Mouse (Mus musculus) lung, embryonic 16.5 days (tissue): ENCODE measurements around the gene Gm9857. TPM values are rescaled to one million over a fixed set of nuclear protein-coding genes. Genes with fewer than 3 reads are reported as not detected.

Experiments
- ATAC-seq: fragments of 200-750 bp; cut with Nextera tagmentation; 2 replicates; pipeline ENCODE4 v1.8.0; 2017; ENCODE audit warnings: low read depth, mild to moderate bottlenecking, moderate library complexity
- H3K27ac ChIP-seq: fragments of 300-500 bp; sonication (generic); 2 replicates; pipeline ENCODE4 v1.5.1; 2014; ENCODE audit warnings: mild to moderate bottlenecking, control low read depth, low read length
- H3K27me3 ChIP-seq: fragments of 300-500 bp; sonication (generic); 2 replicates; pipeline ENCODE4 v1.6.1; 2014; ENCODE audit warnings: low read depth, low read length, mixed read lengths; ENCODE audit not compliant: control insufficient read depth, insufficient read depth
- H3K36me3 ChIP-seq: fragments of 300-500 bp; sonication (generic); 2 replicates; pipeline ENCODE4 v1.6.1; 2014; ENCODE audit warnings: low read length; ENCODE audit not compliant: control insufficient read depth, insufficient read depth
- H3K4me1 ChIP-seq: fragments of 300-500 bp; sonication (generic); replicated peaks from 2 replicates; pipeline ENCODE4 v1.6.1; 2014; ENCODE audit warnings: low read length, mixed read lengths; ENCODE audit not compliant: control insufficient read depth, insufficient read depth
- H3K4me2 ChIP-seq: fragments of 300-500 bp; sonication (generic); 2 replicates; pipeline ENCODE4 v1.6.1; 2014; ENCODE audit warnings: low read depth, low read length, control low read depth
- H3K4me3 ChIP-seq: fragments of 300-500 bp; sonication (generic); 2 replicates; pipeline ENCODE4 v1.5.1; 2014; ENCODE audit warnings: mild to moderate bottlenecking, low read length, control low read depth
- H3K9ac ChIP-seq: fragments of 300-500 bp; sonication (generic); 2 replicates; pipeline ENCODE4 v1.6.1; 2014; ENCODE audit warnings: low read length, control low read depth
- H3K9me3 ChIP-seq: fragments of 300-500 bp; sonication (generic); 2 replicates; pipeline ENCODE4 v1.6.1; 2016; ENCODE audit warnings: low read length; ENCODE audit not compliant: control insufficient read depth
- WGBS: fragments of 180-500 bp; shearing (Covaris S2); extraction: QIAGEN DNeasy Blood & Tissue Kit; methylation state at CpG from one replicate; pipeline ENCODE4 v1.1.7; 2014; 5-methylcytosine and 5-hydroxymethylcytosine counted together
- polyA plus RNA-seq: library from polyadenylated mRNA; unstranded; fragments of >200 nt; fragmentation: Nextera tagmentation; extraction: Ambion mirVana; gene quantifications from 2 replicates; pipeline ENCODE4 v1.2.1, GENCODE M21; 2015

The Gm9857 gene
- polyA plus RNA-seq, 1 experiment from 2014 or later = not detected

GRCm38 (mm10) chr3:108964361-108965044 lies 24.3 kb upstream of the Gm9857 start:
- Histone ChIP-seq H3K4me1 (peaks cover 11% of the 10 kb centered on the region), H3K4me2 (no peak overlapping the region), H3K27ac (no peak overlapping the region), H3K9me3 (no peaks in the 10 kb centered on the region), H3K4me3 (no peak overlapping the region), H3K27me3 (no peaks in the 10 kb centered on the region), H3K36me3 (no peaks in the 10 kb centered on the region), H3K9ac (no peak overlapping the region)
- WGBS = 68% methylated on average over 7 of the region's 7 CpGs
- ATAC-seq = no peak

- WGBS = 78% methylated on average over 3 of the region's 3 CpGs
- Histone ChIP-seq H3K36me3 (no peaks in the 10 kb centered on the region), H3K4me1 (peaks cover 11% of the 10 kb centered on the region), H3K27me3 (no peaks in the 10 kb centered on the region), H3K4me3 (no peak overlapping the region), H3K9me3 (no peaks in the 10 kb centered on the region), H3K4me2 (no peak overlapping the region), H3K9ac (no peak overlapping the region), H3K27ac (no peak overlapping the region)
- no peak for ATAC-seq
These were observed 23.5 kb upstream of the Gm9857 start for GRCm38 (mm10) chr3:108963776-108964175.

GRCm38 (mm10) chr3:108963278-108963677 lies 23.0 kb upstream of the Gm9857 start:
- Histone ChIP-seq H3K27ac (no peak overlapping the region), H3K4me3 (no peak overlapping the region), H3K9me3 (no peaks in the 10 kb centered on the region), H3K4me2 (no peak overlapping the region), H3K36me3 (no peaks in the 10 kb centered on the region), H3K9ac (no peak overlapping the region), H3K27me3 (no peaks in the 10 kb centered on the region), H3K4me1 (peaks cover 11% of the 10 kb centered on the region)
- 78% methylated on average over 3 of the region's 3 CpGs for WGBS
- ATAC-seq = no peak

- H3K4me2 ChIP-seq = peak overlapping the region; percentile 50
- peak; percentile 32; the same call in 1 of the 2 replicates for ATAC-seq
- H3K36me3 ChIP-seq = no peaks in the 10 kb centered on the region
- no peaks in the 10 kb centered on the region for H3K9me3 ChIP-seq
- H3K9ac ChIP-seq = peak overlapping the region; percentile 6; the same call in 1 of the 2 replicates
- H3K4me1 ChIP-seq = peaks cover 11% of the 10 kb centered on the region
- H3K4me3 ChIP-seq = 0 out of 2 replicates have a peak overlapping the region, but pooled peaks have one; percentile 7
- H3K27ac ChIP-seq = 0 out of 2 replicates have a peak overlapping the region, but pooled peaks have one; percentile 32
- H3K27me3 ChIP-seq = no peaks in the 10 kb centered on the region
- 30% methylated on average over 6 of the region's 6 CpGs for WGBS
These were observed 21.4 kb upstream of the Gm9857 start for GRCm38 (mm10) chr3:108961655-108962054.

GRCm38 (mm10) chr3:108961226-108961625 lies 21.0 kb upstream of the Gm9857 start:
- peak overlapping the region; percentile 50 for H3K4me2 ChIP-seq
- peak overlapping the region; percentile 6; the same call in 1 of the 2 replicates for H3K9ac ChIP-seq
- H3K36me3 ChIP-seq = no peaks in the 10 kb centered on the region
- peak; percentile 89 for ATAC-seq
- H3K9me3 ChIP-seq = no peaks in the 10 kb centered on the region
- H3K4me1 ChIP-seq = peaks cover 11% of the 10 kb centered on the region
- no peaks in the 10 kb centered on the region for H3K27me3 ChIP-seq
- 0 out of 2 replicates have a peak overlapping the region, but pooled peaks have one; percentile 32 for H3K27ac ChIP-seq
- 27% methylated on average over 7 of the region's 7 CpGs for WGBS
- H3K4me3 ChIP-seq = 0 out of 2 replicates have a peak overlapping the region, but pooled peaks have one; percentile 7

- Histone ChIP-seq H3K36me3 (no peaks in the 10 kb centered on the region), H3K9ac (no peak overlapping the region), H3K27me3 (no peaks in the 10 kb centered on the region), H3K9me3 (no peaks in the 10 kb centered on the region), H3K27ac (no peak overlapping the region), H3K4me1 (peaks cover 11% of the 10 kb centered on the region), H3K4me2 (no peak overlapping the region), H3K4me3 (no peak overlapping the region)
- no peak for ATAC-seq
- WGBS = 57% methylated on average over 13 of the region's 13 CpGs
These were observed 19.5 kb upstream of the Gm9857 start for GRCm38 (mm10) chr3:108959680-108960295.

GRCm38 (mm10) chr3:108957976-108958375 lies 17.7 kb upstream of the Gm9857 start:
- Histone ChIP-seq H3K27me3 (no peaks in the 10 kb centered on the region), H3K4me2 (no peak overlapping the region), H3K9ac (no peak overlapping the region), H3K9me3 (no peaks in the 10 kb centered on the region), H3K4me3 (no peak overlapping the region), H3K36me3 (no peaks in the 10 kb centered on the region), H3K4me1 (peaks cover 11% of the 10 kb centered on the region), H3K27ac (no peak overlapping the region)
- peak; percentile 46; the same call in 1 of the 2 replicates for ATAC-seq

- H3K4me1 ChIP-seq = no peaks in the 10 kb centered on the region
- no peaks in the 10 kb centered on the region for H3K36me3 ChIP-seq
- no peaks in the 10 kb centered on the region for H3K9me3 ChIP-seq
- no peak overlapping the region for H3K4me3 ChIP-seq
- H3K4me2 ChIP-seq = no peak overlapping the region
- WGBS = 86% methylated on average over 10 of the region's 10 CpGs
- H3K27ac ChIP-seq = no peak overlapping the region
- ATAC-seq = no peak
- H3K9ac ChIP-seq = no peak overlapping the region
- no peaks in the 10 kb centered on the region for H3K27me3 ChIP-seq
These were observed 751 bp upstream of the Gm9857 start for GRCm38 (mm10) chr3:108940996-108941395.

- Histone ChIP-seq H3K27me3 (no peaks in the 10 kb centered on the region), H3K9ac (no peak within 1 kb of the TSS), H3K36me3 (no peaks in the 10 kb centered on the region), H3K4me2 (peak within 1 kb of the TSS; percentile 59), H3K27ac (no peak within 1 kb of the TSS), H3K4me3 (peak within 1 kb of the TSS; percentile 37), H3K4me1 (no peaks in the 10 kb centered on the region), H3K9me3 (no peaks in the 10 kb centered on the region)
- 76% methylated on average over 5 of the region's 5 CpGs for WGBS
- no peak for ATAC-seq
These were observed 672 bp downstream of the Gm9857 start, which contains the start of gene Henmt1 for GRCm38 (mm10) chr3:108939573-108939972. Gene Henmt1, plus strand, starts transcription at chr3:108939873.
